9 mouse cellular contexts compared by ENCODE assay signal in genomic region chr1:75339337-75339736, GRCm38 (mm10). TPM values are rescaled to one million over a fixed set of nuclear protein-coding genes. Genes with fewer than 3 reads are reported as not detected.
DNase-seq lines count a peak whose midpoint lies in the region; ATAC-seq and TF ChIP-seq lines count a peak whose summit lies in the region.
"Had no signal": no experiment of that assay in that cellular context is flagged by ENCODE, and none has a peak within 500 bp of the region (broad histone marks: within the 10 kb centered on the region; RNA-seq: fewer than 3 reads in every experiment).

No protein-coding gene starts in this region.

- peak; percentile 44 for DNase-seq in layer of hippocampus, adult 11-12 months (ENCODE audit: low spot score)
- DNase-seq in layer of hippocampus, adult 9-11 months = no peak
- peak; percentile 58 for DNase-seq in embryonic facial prominence, embryonic 14.5 days (ENCODE audit: low spot score)
- peak; percentile 45 for DNase-seq in hindbrain, postnatal 0 days (ENCODE audit: low spot score)
- no peak for DNase-seq in cerebellum, adult 2 months
- no peak for DNase-seq in MN1 (ENCODE audit: low spot score)
- DNase-seq: heart, postnatal 14 days had no signal

- H3K36me3 ChIP-seq in embryonic facial prominence, embryonic 14.5 days (ENCODE audit: control insufficient read depth, insufficient read depth, low read length) = no peaks in the 10 kb centered on the region
- no peaks in the 10 kb centered on the region for H3K36me3 ChIP-seq in hindbrain, postnatal 0 days (ENCODE audit: insufficient read depth, low read length)
- H3K36me3 ChIP-seq in midbrain, embryonic 16.5 days (ENCODE audit: control insufficient read depth, insufficient read depth, low read length) = no peaks in the 10 kb centered on the region

- no peak for TF ChIP-seq CTCF in hindbrain, postnatal 0 days (IDR thresholded peaks at IDR 0.05; ENCODE audit: low read depth)
- TF ChIP-seq CTCF in cerebellum, adult 2 months (IDR thresholded peaks at IDR 0.05; ENCODE audit: borderline replicate concordance, insufficient read depth, low read depth, low read length) = no peak

- no peaks in the 10 kb centered on the region for H3K9me3 ChIP-seq in embryonic facial prominence, embryonic 14.5 days (ENCODE audit: control insufficient read depth, low read length)
- no peaks in the 10 kb centered on the region for H3K9me3 ChIP-seq in hindbrain, postnatal 0 days (ENCODE audit: low read length)
- no peaks in the 10 kb centered on the region for H3K9me3 ChIP-seq in midbrain, embryonic 16.5 days (replicated peaks; ENCODE audit: control insufficient read depth, low read length, poor library complexity, severe bottlenecking)

- H3K9ac ChIP-seq in embryonic facial prominence, embryonic 14.5 days (ENCODE audit: low read depth, low read length) = peak overlapping the region; percentile 35
- no peak overlapping the region for H3K9ac ChIP-seq in hindbrain, postnatal 0 days (replicated peaks; ENCODE audit: low read length)
- no peak overlapping the region; the same call in 1 of the 2 replicates for H3K9ac ChIP-seq in midbrain, embryonic 16.5 days (ENCODE audit: low read depth, low read length)

- no peak overlapping the region for H3K4me2 ChIP-seq in embryonic facial prominence, embryonic 14.5 days (ENCODE audit: low read depth, low read length)
- H3K4me2 ChIP-seq in hindbrain, postnatal 0 days (ENCODE audit: low read depth, low read length) = no peak overlapping the region
- H3K4me2 ChIP-seq in midbrain, embryonic 16.5 days (ENCODE audit: low read length) = no peak overlapping the region

- peak; percentile 39 for ATAC-seq in embryonic facial prominence, embryonic 14.5 days (ENCODE audit: low read depth)
- peak; percentile 16; the same call in 1 of the 2 replicates for ATAC-seq in hindbrain, postnatal 0 days
- ATAC-seq in midbrain, embryonic 16.5 days = peak; percentile 50

- H3K27ac ChIP-seq in embryonic facial prominence, embryonic 14.5 days (replicated peaks; ENCODE audit: low read depth, low read length) = peak overlapping the region; percentile 74
- H3K27ac ChIP-seq in hindbrain, postnatal 0 days = peak overlapping the region; percentile 27; the same call in 1 of the 2 replicates
- H3K27ac ChIP-seq in midbrain, embryonic 16.5 days (ENCODE audit: low read length) = peak overlapping the region; percentile 65
- H3K27ac ChIP-seq in cerebellum, adult 2 months (ENCODE audit: insufficient read depth, low read length) = no peak overlapping the region

- no peak for TF ChIP-seq POLR2A in cerebellum, adult 2 months (IDR thresholded peaks at IDR 0.05; ENCODE audit: borderline replicate concordance, insufficient read depth, low read length)

- H3K27me3 ChIP-seq in embryonic facial prominence, embryonic 14.5 days (replicated peaks; ENCODE audit: control insufficient read depth, insufficient read depth, low read length) = no peaks in the 10 kb centered on the region
- H3K27me3 ChIP-seq in hindbrain, postnatal 0 days (ENCODE audit: insufficient read depth, low read length) = no peaks in the 10 kb centered on the region
- no peaks in the 10 kb centered on the region for H3K27me3 ChIP-seq in midbrain, embryonic 16.5 days (ENCODE audit: control insufficient read depth, insufficient read depth, low read depth, low read length)
- H3K27me3 ChIP-seq in cerebellum, adult 2 months (ENCODE audit: control insufficient read depth, insufficient read depth, low read length) = no peaks in the 10 kb centered on the region

- peaks cover 33% of the 10 kb centered on the region for H3K4me1 ChIP-seq in embryonic facial prominence, embryonic 14.5 days (ENCODE audit: control insufficient read depth, insufficient read depth, low read length)
- peaks cover 13% of the 10 kb centered on the region for H3K4me1 ChIP-seq in hindbrain, postnatal 0 days (ENCODE audit: insufficient read depth, low read length)
- peaks cover 24% of the 10 kb centered on the region for H3K4me1 ChIP-seq in midbrain, embryonic 16.5 days (ENCODE audit: control insufficient read depth, insufficient read depth, low read length)
- no peaks in the 10 kb centered on the region for H3K4me1 ChIP-seq in cerebellum, adult 2 months (ENCODE audit: control insufficient read depth, insufficient read depth, low read length)

- 8% methylated on average over 9 of the region's 9 CpGs for WGBS in embryonic facial prominence, embryonic 14.5 days
- WGBS in hindbrain, postnatal 0 days = 22% methylated on average over 9 of the region's 9 CpGs
- 33% methylated on average over 9 of the region's 9 CpGs for WGBS in midbrain, embryonic 16.5 days
- 55% methylated on average over 9 of the region's 9 CpGs for WGBS in cerebellum, adult 2 months

- H3K4me3 ChIP-seq in embryonic facial prominence, embryonic 14.5 days (ENCODE audit: low read depth, low read length) = no peak overlapping the region
- no peak overlapping the region for H3K4me3 ChIP-seq in hindbrain, postnatal 0 days (ENCODE audit: low read length)
- H3K4me3 ChIP-seq in midbrain, embryonic 16.5 days (ENCODE audit: low read depth, low read length) = no peak overlapping the region
- H3K4me3 ChIP-seq in cerebellum, adult 2 months (replicated peaks; ENCODE audit: insufficient read depth, low read depth, low read length) = no peak overlapping the region

RNA-seq across cellular contexts. Expression of gene Des, which starts 20.8 kb away (rescaled TPM):
- polyA plus RNA-seq in embryonic facial prominence, embryonic 14.5 days (2014; fragmentation: Nextera tagmentation; extraction: Ambion mirVana) = 159 and 218 TPM in 2 replicates
- 2.6 and 6.9 TPM in 2 replicates for total RNA-seq in hindbrain, postnatal 0 days (2014; rRNA removed)
- 1.2 and 1.6 TPM in 2 replicates for polyA plus RNA-seq in hindbrain, postnatal 0 days (2015; fragmentation: Nextera tagmentation; extraction: Ambion mirVana)
- 1.2 and 1.7 TPM in 2 replicates for polyA plus RNA-seq in midbrain, embryonic 16.5 days (2015; fragmentation: Nextera tagmentation; extraction: Ambion mirVana)
- polyA plus RNA-seq in cerebellum, adult 2 months (2012; rRNA removed) = 2.0 and 2.1 TPM in 2 replicates
- total RNA-seq: megakaryocyte, adult 5-6 weeks had no signal

RNA-seq across cellular contexts. Expression of gene Dnpep, which starts 21.5 kb away (rescaled TPM):
- polyA plus RNA-seq in embryonic facial prominence, embryonic 14.5 days (2014; fragmentation: Nextera tagmentation; extraction: Ambion mirVana) = 115 and 128 TPM in 2 replicates
- total RNA-seq in hindbrain, postnatal 0 days (2014; rRNA removed) = 143 and 175 TPM in 2 replicates
- 120 and 131 TPM in 2 replicates for polyA plus RNA-seq in hindbrain, postnatal 0 days (2015; fragmentation: Nextera tagmentation; extraction: Ambion mirVana)
- polyA plus RNA-seq in midbrain, embryonic 16.5 days (2015; fragmentation: Nextera tagmentation; extraction: Ambion mirVana) = 136 and 145 TPM in 2 replicates
- polyA plus RNA-seq in cerebellum, adult 2 months (2012; rRNA removed) = 87.0 and 87.1 TPM in 2 replicates

RNA-seq across cellular contexts. Expression of gene Speg, which starts 35.8 kb away (rescaled TPM):
- 20.2 and 20.3 TPM in 2 replicates for polyA plus RNA-seq in embryonic facial prominence, embryonic 14.5 days (2014; fragmentation: Nextera tagmentation; extraction: Ambion mirVana)
- total RNA-seq in hindbrain, postnatal 0 days (2014; rRNA removed) = 50.4 and 52.7 TPM in 2 replicates
- polyA plus RNA-seq in hindbrain, postnatal 0 days (2015; fragmentation: Nextera tagmentation; extraction: Ambion mirVana) = 19.2 and 19.9 TPM in 2 replicates
- polyA plus RNA-seq in midbrain, embryonic 16.5 days (2015; fragmentation: Nextera tagmentation; extraction: Ambion mirVana) = 17.7 and 20.8 TPM in 2 replicates
- polyA plus RNA-seq in cerebellum, adult 2 months (2012; rRNA removed) = 122 and 143 TPM in 2 replicates

Comparison
In these comparisons a context has a peak if more than half of its experiments do, and no peak if none do; other contexts are left out.
1. DNase-seq: peak in layer of hippocampus, adult 11-12 months (single experiment), embryonic facial prominence, embryonic 14.5 days (single experiment) and hindbrain, postnatal 0 days (single experiment); none in layer of hippocampus, adult 9-11 months (single experiment), cerebellum, adult 2 months (0 of 2) and MN1 (single experiment).
2. RNA of gene Des, which starts 20.8 kb away (polyA plus RNA-seq): 159 to 218 TPM in embryonic facial prominence, embryonic 14.5 days; 2.0 to 2.1 TPM in cerebellum, adult 2 months, 1.2 to 1.6 TPM in hindbrain, postnatal 0 days and 1.2 to 1.7 TPM in midbrain, embryonic 16.5 days; every median in the first group is over 10 times any median in the second.
3. Peak in every context shown above with its lines, with median percentiles within 50 percentile points of each other: ATAC-seq.